Mouse (Mus musculus) limb, embryonic 15.5 days (tissue): Measurements from ENCODE around the gene Ptprr. TPM values are rescaled to one million over a fixed set of nuclear protein-coding genes. Genes with fewer than 3 reads are reported as not detected.
A peak's percentile ranks its signal among the peaks of the same experiment; 100 is the strongest.

Experiments
- ATAC-seq: fragments of 200-750 bp; cut with Nextera tagmentation; 2 replicates; pipeline ENCODE4 v1.8.0; 2017; ENCODE audit warnings: low read depth, moderate TSS enrichment; ENCODE audit not compliant: insufficient number of reproducible peaks, low FRiP score, low TSS enrichment
- H3K27ac ChIP-seq: fragments of 300-500 bp; sonication (generic); 2 replicates; pipeline ENCODE4 v1.5.1; 2015; ENCODE audit warnings: moderate library complexity, mild to moderate bottlenecking, inconsistent platforms
- H3K27me3 ChIP-seq: fragments of 300-500 bp; sonication (generic); 2 replicates; pipeline ENCODE4 v1.6.1; 2015; ENCODE audit warnings: inconsistent platforms
- H3K36me3 ChIP-seq: fragments of 300-500 bp; sonication (generic); 2 replicates; pipeline ENCODE4 v1.6.1; 2015; ENCODE audit warnings: inconsistent platforms
- H3K4me1 ChIP-seq: fragments of 300-500 bp; sonication (generic); 2 replicates; pipeline ENCODE4 v1.6.1; 2015; ENCODE audit warnings: inconsistent platforms
- H3K4me2 ChIP-seq: fragments of 300-500 bp; sonication (generic); 2 replicates; pipeline ENCODE4 v1.6.1; 2015; ENCODE audit warnings: mild to moderate bottlenecking, inconsistent platforms
- H3K4me3 ChIP-seq: fragments of 300-500 bp; sonication (generic); 2 replicates; pipeline ENCODE4 v1.5.1; 2015; ENCODE audit warnings: mild to moderate bottlenecking, inconsistent platforms
- H3K9ac ChIP-seq: fragments of 300-500 bp; sonication (generic); 2 replicates; pipeline ENCODE4 v1.6.1; 2015; ENCODE audit warnings: inconsistent platforms
- H3K9me3 ChIP-seq: fragments of 300-500 bp; sonication (generic); 2 replicates; pipeline ENCODE4 v1.6.1; 2016; ENCODE audit warnings: inconsistent platforms
- WGBS: fragments of 180-500 bp; shearing (Covaris S2); methylation state at CpG from one replicate; pipeline ENCODE4 v1.1.7; 2015; 5-methylcytosine and 5-hydroxymethylcytosine counted together
- polyA plus RNA-seq: library from polyadenylated mRNA; unstranded; fragments of >200 nt; fragmentation: Nextera tagmentation; extraction: Ambion mirVana; gene quantifications from 2 replicates; pipeline ENCODE4 v1.2.1, GENCODE M21; 2015

The Ptprr gene
- polyA plus RNA-seq, 1 experiment from 2014 or later: 0.47 TPM

DNA sequence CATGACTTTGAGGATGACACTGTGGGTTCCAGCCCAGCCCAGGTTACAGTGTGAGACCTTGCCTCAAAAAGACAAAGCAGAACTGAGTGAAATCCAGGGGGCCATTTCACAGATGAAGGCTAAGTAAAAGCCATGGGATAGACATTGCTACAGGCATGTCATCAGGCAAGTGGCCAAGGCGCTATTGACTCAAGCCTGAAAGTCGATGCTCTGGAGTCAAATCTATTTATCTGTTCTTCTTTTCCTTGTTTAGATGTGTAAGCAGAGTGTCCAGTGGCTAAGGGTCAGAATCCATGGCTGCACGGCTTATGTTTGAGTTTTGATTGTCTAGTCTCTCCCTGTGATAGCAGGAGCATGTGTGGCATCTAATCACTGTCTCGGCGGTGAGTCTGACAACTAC lies 60.6 kb downstream of the Ptprr start:
- Histone ChIP-seq H3K9ac (no peak overlapping the region), H3K4me1 (no peaks in the 10 kb centered on the region), H3K4me2 (no peak overlapping the region), H3K4me3 (no peak overlapping the region), H3K36me3 (no peaks in the 10 kb centered on the region), H3K9me3 (no peaks in the 10 kb centered on the region), H3K27ac (no peak overlapping the region), H3K27me3 (no peaks in the 10 kb centered on the region)
- no peak for ATAC-seq
- 87% methylated on average over 5 of the region's 5 CpGs for WGBS

DNA sequence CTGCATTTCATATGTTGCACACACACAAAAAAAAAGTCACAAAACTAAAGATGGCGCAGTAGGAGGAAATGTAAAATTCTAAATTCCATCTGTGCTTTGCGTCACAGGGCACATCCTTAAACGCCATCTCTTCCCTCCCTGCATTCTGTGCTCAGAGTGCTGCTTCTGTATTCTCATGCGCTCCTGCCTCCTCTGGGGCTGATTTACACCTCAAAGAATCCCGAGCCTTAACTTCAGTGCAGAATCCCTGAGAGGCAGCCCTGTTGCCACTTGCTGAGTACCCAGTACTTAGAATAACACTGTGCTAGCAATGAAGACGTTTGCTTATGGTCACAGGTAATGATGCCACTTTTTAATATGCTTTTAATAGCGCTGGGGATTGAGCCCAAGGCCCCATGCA lies 61.4 kb downstream of the Ptprr start:
- Histone ChIP-seq H3K4me2 (no peak overlapping the region), H3K9ac (no peak overlapping the region), H3K9me3 (no peaks in the 10 kb centered on the region), H3K27me3 (no peaks in the 10 kb centered on the region), H3K4me3 (no peak overlapping the region), H3K27ac (no peak overlapping the region), H3K36me3 (no peaks in the 10 kb centered on the region), H3K4me1 (no peaks in the 10 kb centered on the region)
- ATAC-seq: no peak
- 38% methylated on average over 7 of the region's 7 CpGs for WGBS

DNA sequence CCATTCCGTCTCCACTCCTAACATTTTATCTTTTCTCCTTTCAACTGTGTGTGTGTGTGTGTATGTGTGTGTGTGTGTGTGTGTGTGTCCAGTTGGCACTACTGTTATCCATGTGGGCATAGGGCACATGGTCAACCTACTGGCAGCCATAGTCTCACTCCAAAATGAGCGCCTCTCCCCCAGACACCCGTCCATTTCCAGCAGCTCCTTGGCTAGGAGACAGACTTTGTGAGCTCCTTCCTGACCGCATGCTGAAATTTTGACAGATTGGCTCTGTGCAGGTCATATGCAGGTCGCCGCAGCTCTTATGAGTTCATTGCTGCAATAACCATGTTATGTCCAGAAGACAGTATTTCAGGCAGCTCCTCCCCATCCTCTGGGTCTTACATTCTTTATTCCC lies 62.8 kb downstream of the Ptprr start:
- no peak overlapping the region for H3K9ac ChIP-seq
- no peaks in the 10 kb centered on the region for H3K9me3 ChIP-seq
- H3K27ac ChIP-seq: no peak overlapping the region
- no peaks in the 10 kb centered on the region for H3K27me3 ChIP-seq
- no peak for ATAC-seq
- H3K4me3 ChIP-seq: no peak overlapping the region
- 83% methylated on average over 6 of the region's 6 CpGs for WGBS
- no peaks in the 10 kb centered on the region for H3K4me1 ChIP-seq
- no peak overlapping the region for H3K4me2 ChIP-seq
- no peaks in the 10 kb centered on the region for H3K36me3 ChIP-seq

DNA sequence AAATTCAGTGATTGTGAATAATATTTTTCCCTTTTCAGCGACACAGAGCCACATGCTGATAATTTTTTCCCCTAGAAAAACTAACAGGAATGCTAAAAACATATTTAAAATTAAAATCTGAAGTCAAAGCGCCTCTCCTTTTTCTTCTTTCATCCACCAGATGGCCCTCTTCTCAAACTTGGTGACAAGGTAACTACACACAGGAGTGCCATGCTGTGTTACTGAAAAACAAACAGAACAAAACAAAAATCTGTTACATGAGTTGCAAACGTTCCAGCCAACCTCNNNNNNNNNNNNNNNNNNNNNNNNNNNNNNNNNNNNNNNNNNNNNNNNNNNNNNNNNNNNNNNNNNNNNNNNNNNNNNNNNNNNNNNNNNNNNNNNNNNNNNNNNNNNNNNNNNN lies 66.0 kb downstream of the Ptprr start:
- Histone ChIP-seq H3K36me3 (no peaks in the 10 kb centered on the region), H3K27ac (no peak overlapping the region), H3K4me1 (no peaks in the 10 kb centered on the region), H3K27me3 (no peaks in the 10 kb centered on the region), H3K9ac (no peak overlapping the region), H3K9me3 (no peaks in the 10 kb centered on the region), H3K4me3 (no peak overlapping the region), H3K4me2 (no peak overlapping the region)
- ATAC-seq: no peak
- 27% methylated on average over 3 of the region's 3 CpGs for WGBS

DNA sequence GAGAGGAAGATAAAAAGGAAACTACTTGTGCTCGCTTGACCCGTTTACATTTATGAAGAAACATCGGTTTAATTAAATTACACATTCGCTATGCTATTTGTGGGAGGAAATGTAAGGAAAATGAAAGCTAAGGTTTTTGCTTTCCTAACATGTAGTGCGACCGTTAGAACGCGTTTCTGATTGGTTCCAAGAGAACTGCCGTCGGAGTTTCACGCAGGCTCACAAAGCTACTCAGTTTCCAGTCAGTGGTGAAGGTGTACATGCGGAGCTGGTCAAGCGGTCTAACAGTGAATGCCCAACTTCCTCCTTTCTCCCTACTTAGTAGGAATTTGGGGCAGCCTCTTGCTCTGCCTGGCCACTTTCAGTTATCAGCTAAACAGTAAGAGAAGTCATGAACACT lies 78.5 kb downstream of the Ptprr start:
- no peak for ATAC-seq
- no peak overlapping the region for H3K4me3 ChIP-seq
- WGBS: 71% methylated on average over 13 of the region's 13 CpGs

DNA sequence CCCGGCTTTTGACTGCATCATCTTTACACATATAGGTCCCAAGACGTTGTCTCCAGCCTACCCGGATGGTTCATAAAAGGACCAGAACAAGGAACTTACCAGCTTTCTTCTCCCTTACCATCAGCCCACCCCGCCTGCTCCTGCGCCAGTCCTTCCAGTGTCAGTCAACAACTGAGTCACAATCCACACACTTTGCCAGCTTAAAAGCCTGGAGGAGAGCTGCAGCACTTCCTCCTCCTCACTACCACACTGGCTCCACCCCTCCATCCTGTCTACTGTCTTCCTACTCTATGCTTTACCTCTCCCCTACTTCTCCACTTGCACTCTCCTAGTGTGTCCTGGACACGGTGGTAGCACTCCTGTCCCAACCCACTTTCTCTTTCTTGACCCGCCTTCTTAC lies 80.5 kb downstream of the Ptprr start:
- Histone ChIP-seq H3K4me3 (no peak overlapping the region), H3K36me3 (no peaks in the 10 kb centered on the region), H3K27ac (no peak overlapping the region), H3K9ac (no peak overlapping the region), H3K27me3 (no peaks in the 10 kb centered on the region), H3K4me1 (no peaks in the 10 kb centered on the region), H3K9me3 (no peaks in the 10 kb centered on the region), H3K4me2 (no peak overlapping the region)
- ATAC-seq: no peak
- WGBS: 87% methylated on average over 7 of the region's 7 CpGs

More for the DNA sequence above, 78.5 kb downstream of the Ptprr start:
- H3K9ac ChIP-seq: no peak overlapping the region
- H3K9me3 ChIP-seq: no peaks in the 10 kb centered on the region
- no peaks in the 10 kb centered on the region for H3K27me3 ChIP-seq
- H3K36me3 ChIP-seq: no peaks in the 10 kb centered on the region
- no peak overlapping the region for H3K27ac ChIP-seq
- no peak overlapping the region for H3K4me2 ChIP-seq
- H3K4me1 ChIP-seq: no peaks in the 10 kb centered on the region

DNA sequence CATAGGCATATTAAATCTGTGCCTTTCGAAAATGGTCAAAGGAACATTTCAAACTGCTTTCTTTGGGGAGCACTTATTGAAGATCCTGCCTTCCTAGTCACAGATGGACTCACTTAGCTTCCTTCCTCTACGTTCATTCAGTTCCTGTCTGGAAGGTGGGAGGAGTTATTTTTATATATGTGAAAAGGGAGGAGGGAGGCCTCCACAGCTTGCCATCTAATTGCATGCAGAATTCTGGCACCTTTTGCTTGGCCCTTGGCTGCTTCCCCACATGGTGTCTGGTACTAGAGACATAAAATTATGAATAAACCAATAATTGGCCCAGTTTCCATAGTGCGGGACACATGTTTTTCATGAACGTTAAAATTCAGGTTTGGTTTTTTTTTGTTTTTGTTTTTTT lies 90.2 kb downstream of the Ptprr start:
- no peaks in the 10 kb centered on the region for H3K9me3 ChIP-seq
- H3K27me3 ChIP-seq: no peaks in the 10 kb centered on the region
- ATAC-seq: no peak
- 26% methylated on average over 4 of the region's 4 CpGs for WGBS
- H3K4me1 ChIP-seq: peaks cover 3% of the 10 kb centered on the region; the same call in 1 of the 2 replicates
- H3K27ac ChIP-seq: no peak overlapping the region
- H3K4me3 ChIP-seq: no peak overlapping the region
- 0 out of 2 replicates have a peak overlapping the region, but pooled peaks have one; percentile 1 for H3K4me2 ChIP-seq
- no peak overlapping the region for H3K9ac ChIP-seq
- H3K36me3 ChIP-seq: no peaks in the 10 kb centered on the region

DNA sequence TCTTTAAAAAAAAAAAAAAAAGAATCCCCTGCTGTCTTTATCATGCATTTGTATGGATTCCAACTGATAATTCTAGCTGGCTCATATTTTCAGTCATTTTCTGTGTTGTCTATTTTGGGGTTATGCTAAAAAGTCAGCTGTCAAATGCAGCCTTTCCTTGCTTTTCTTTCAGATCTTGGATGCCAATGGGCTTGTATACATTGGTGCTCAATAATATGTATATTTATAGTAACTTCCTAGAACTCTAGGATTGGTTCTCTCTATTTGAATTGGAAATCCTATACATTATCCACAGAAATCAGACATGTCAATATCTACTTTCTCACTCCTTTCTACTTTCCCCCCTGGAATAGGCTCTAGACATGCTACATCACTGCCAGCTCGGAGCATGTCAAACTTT lies 90.7 kb downstream of the Ptprr start:
- no peak overlapping the region for H3K9ac ChIP-seq
- H3K4me2 ChIP-seq: no peak overlapping the region
- WGBS: 76% methylated on average over 1 of the region's 1 CpGs
- no peaks in the 10 kb centered on the region for H3K36me3 ChIP-seq
- no peak for ATAC-seq
- peaks cover 3% of the 10 kb centered on the region; the same call in 1 of the 2 replicates for H3K4me1 ChIP-seq
- H3K9me3 ChIP-seq: no peaks in the 10 kb centered on the region
- no peak overlapping the region for H3K27ac ChIP-seq
- no peaks in the 10 kb centered on the region for H3K27me3 ChIP-seq
- H3K4me3 ChIP-seq: no peak overlapping the region

DNA sequence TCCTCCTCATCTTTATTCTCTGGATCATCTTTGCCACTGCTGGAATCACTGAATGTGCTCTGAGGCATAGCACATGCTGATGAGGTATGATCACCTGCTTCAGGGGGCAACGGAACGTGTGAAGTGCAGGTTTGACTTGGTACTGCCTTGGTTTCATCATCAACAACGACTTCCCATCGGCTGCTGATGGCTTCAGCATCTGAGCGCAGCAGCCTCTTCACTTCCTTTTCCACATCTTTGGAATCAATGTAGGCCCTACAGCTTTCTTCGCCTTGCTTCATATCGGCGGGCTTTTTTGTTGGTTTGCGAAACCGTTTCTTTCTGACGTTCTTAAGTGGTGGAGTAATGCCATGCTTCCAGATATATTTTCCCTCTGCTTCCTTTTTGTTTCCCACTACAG lies 94.9 kb downstream of the Ptprr start:
- no peak for ATAC-seq
- WGBS: 93% methylated on average over 11 of the region's 11 CpGs
- Histone ChIP-seq H3K36me3 (no peaks in the 10 kb centered on the region), H3K4me3 (no peak overlapping the region), H3K9me3 (no peaks in the 10 kb centered on the region), H3K4me1 (peaks cover 3% of the 10 kb centered on the region; the same call in 1 of the 2 replicates), H3K9ac (no peak overlapping the region), H3K27me3 (no peaks in the 10 kb centered on the region), H3K4me2 (no peak overlapping the region), H3K27ac (no peak overlapping the region)

DNA sequence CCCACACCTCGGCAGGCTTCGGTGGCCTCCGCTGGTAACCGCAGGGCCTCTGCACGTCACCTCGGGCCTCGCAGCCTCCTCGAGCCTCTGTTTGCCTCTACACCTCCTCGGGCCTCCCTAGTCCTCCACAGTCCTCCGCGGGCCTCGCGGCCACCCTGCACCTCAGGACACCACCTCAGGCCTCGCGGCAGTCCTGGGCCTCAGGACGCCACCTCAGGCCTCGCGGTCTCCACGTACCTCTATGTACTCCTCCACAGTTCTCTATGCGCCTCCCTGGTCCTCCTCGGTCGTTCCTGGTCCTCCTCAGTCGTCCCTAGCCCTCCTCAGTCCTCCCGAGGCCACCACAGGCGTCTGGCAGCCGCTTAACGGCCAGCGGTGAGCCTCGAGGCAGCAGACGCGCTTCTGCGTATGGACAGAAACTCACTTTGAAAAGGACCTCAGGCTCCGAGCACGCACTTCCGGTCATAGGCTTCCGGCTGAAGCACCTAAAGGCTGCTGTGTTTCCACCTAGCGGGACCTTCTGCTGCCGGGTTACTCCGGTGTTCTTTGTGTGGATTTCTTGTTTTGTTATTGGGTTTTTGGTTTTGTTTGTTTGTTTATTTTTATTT lies 96.0 kb downstream of the Ptprr start, which contains the start of gene 4933416C03Rik:
4933416C03Rik (minus strand) TSS at position 51 of the 608 bp plus-strand sequence.
- H3K9ac ChIP-seq: no peak within 1 kb of the TSS
- H3K36me3 ChIP-seq: no peaks in the 10 kb centered on the region
- no peak within 1 kb of the TSS for H3K4me3 ChIP-seq
- no peak within 1 kb of the TSS for H3K4me2 ChIP-seq
- no peaks in the 10 kb centered on the region for H3K4me1 ChIP-seq
- 95% methylated on average over 39 of the region's 39 CpGs for WGBS
- no peaks in the 10 kb centered on the region for H3K27me3 ChIP-seq
- no peak within 1 kb of the TSS for H3K27ac ChIP-seq
- ATAC-seq: no peak
- H3K9me3 ChIP-seq: no peaks in the 10 kb centered on the region

DNA sequence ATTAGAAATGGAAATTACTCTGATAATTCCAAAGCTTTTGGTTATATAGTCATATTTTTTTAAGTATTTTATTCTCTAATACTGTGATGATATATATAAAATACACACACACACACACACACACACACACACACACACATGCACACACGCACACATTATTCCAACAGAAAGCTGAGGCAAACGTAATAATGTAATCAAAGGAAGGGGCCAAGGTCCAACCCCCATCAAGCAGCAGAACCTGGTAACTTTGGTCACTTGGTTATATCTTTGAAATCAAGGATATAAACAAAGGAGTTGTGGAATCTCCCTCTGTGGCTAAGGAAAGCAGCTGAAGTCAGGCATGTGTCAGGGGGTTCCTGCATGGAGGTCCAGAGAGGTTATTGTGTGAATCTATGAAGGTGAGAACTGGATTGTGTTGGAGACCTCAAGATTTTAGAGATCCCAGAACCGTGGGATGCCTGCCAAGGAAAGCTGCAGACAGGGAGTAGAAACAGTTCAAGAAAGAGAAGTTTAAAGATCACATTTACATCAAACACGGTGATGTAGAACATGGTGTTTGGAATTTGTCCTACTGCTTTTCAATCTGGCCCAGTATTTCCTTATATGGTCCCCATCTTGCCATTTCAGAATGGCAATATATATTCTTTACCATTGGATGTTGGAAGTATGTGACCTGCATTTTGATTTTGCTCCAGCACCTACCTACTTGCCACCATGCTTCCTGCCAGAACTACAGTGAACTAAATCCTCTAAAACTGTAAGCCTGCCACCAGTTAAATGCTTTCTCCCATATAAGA lies 98.1 kb downstream of the Ptprr start:
- Histone ChIP-seq H3K4me1 (no peaks in the 10 kb centered on the region), H3K36me3 (no peaks in the 10 kb centered on the region), H3K27me3 (no peaks in the 10 kb centered on the region), H3K4me3 (no peak overlapping the region), H3K9me3 (no peaks in the 10 kb centered on the region), H3K4me2 (no peak overlapping the region), H3K9ac (no peak overlapping the region), H3K27ac (no peak overlapping the region)
- WGBS: 60% methylated on average over 4 of the region's 4 CpGs
- ATAC-seq: no peak

DNA sequence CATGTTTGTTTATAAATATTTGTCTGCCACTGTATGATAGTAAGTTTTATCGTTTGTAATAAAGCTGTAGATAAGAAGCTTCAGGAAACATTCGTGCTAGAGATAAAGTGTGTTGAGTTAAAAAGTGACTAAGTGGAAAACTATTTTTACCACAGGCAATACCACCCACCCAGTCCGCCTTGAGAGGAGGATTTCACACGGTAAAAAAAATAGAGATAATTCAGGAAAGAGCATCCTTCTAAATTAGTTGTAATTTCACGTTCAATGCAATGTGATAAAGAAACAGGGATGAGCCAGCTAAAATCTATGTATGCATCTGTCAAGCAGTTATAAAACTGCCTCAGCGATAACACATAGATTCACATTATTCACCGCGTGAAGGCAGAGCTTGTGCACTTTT lies 99.0 kb downstream of the Ptprr start:
- ATAC-seq: no peak
- Histone ChIP-seq H3K4me3 (no peak overlapping the region), H3K27me3 (no peaks in the 10 kb centered on the region), H3K27ac (no peak overlapping the region), H3K9me3 (no peaks in the 10 kb centered on the region), H3K4me2 (no peak overlapping the region), H3K4me1 (no peaks in the 10 kb centered on the region), H3K9ac (no peak overlapping the region), H3K36me3 (no peaks in the 10 kb centered on the region)
- WGBS: 83% methylated on average over 8 of the region's 8 CpGs
